Mouse (Mus musculus): ENCODE results near the gene Ppp1r9b. TPM values are rescaled to one million over a fixed set of nuclear protein-coding genes. Genes with fewer than 3 reads are reported as not detected.

Ppp1r9b gene
- polyA plus RNA-seq, 1 experiment from 2014 or later, result 18.2 TPM

- no peak overlapping the region for H3K9ac ChIP-seq
- H3K4me3 ChIP-seq, result no peak overlapping the region
- H3K9me3 ChIP-seq, result no peaks in the 10 kb centered on the region
- ATAC-seq (ENCODE audit: low FRiP score, low read depth), result no peak
- H3K4me2 ChIP-seq (replicated peaks), result no peak overlapping the region
- H3K27ac ChIP-seq, result no peak overlapping the region
- H3K4me1 ChIP-seq, result peaks cover 39% of the 10 kb centered on the region
- no peaks in the 10 kb centered on the region for H3K27me3 ChIP-seq (replicated peaks)
- H3K36me3 ChIP-seq, result peaks cover 87% of the 10 kb centered on the region
- WGBS, result 89% methylated on average over 21 of the region's 21 CpGs
These were observed 10.9 kb downstream of the Ppp1r9b start for GRCm38 (mm10) chr11:95001584-95002347.

- H3K36me3 ChIP-seq, result peaks cover 78% of the 10 kb centered on the region
- H3K27me3 ChIP-seq (replicated peaks), result no peaks in the 10 kb centered on the region
- no peaks in the 10 kb centered on the region for H3K9me3 ChIP-seq
- ATAC-seq (ENCODE audit: low FRiP score, low read depth), result no peak
- no peak overlapping the region for H3K4me3 ChIP-seq
- peaks cover 47% of the 10 kb centered on the region for H3K4me1 ChIP-seq
- H3K4me2 ChIP-seq (replicated peaks), result no peak overlapping the region
- no peak overlapping the region for H3K27ac ChIP-seq
- 95% methylated on average over 8 of the region's 8 CpGs for WGBS
- H3K9ac ChIP-seq, result no peak overlapping the region
These were observed 11.9 kb downstream of the Ppp1r9b start for GRCm38 (mm10) chr11:95002705-95003104.

DNA sequence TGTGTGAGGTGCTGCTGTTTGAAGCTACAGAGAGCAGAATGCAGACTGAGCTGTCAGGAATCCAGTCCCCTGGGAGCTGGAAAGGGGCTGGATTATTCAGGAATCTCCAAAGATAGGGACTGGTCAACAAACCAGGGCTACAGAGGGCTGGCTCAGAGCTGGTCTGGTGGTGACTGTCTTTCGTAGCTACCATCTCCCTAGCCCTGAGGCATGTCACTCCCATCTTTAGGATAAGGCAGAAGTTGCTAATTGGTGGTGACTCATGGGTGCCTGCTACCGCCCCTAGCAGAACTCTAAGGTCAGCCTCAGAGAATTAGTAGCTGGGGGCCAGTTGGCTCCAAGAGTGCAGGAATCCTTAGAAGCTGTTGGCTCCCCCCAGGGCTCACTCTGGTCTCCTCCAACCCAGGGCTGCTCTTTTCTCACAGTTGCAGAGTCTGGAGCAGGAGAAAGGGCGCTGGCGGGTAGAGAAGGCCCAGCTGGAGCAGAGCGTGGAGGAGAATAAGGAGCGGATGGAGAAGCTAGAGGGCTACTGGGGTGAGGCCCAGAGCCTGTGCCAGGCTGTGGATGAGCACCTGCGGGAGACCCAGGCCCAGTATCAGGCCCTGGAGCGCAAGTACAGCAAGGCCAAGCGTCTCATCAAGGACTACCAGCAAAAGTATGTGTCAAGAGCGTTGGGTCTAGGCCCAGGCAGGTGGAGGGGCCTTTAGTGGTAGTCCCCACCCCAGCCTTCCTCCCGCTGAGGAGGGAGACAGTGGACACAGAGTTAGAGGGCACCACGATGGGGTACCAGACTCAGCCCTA, 13.5 kb downstream of the Ppp1r9b start:
- Histone ChIP-seq H3K27me3 (replicated peaks) (no peaks in the 10 kb centered on the region), H3K9me3 (no peaks in the 10 kb centered on the region), H3K36me3 (peaks cover 61% of the 10 kb centered on the region), H3K27ac (no peak overlapping the region), H3K4me3 (no peak overlapping the region), H3K9ac (no peak overlapping the region), H3K4me2 (replicated peaks) (no peak overlapping the region), H3K4me1 (peaks cover 58% of the 10 kb centered on the region)
- no peak for ATAC-seq (ENCODE audit: low FRiP score, low read depth)
- 89% methylated on average over 12 of the region's 12 CpGs for WGBS

- no peak overlapping the region for H3K4me2 ChIP-seq (replicated peaks)
- peaks cover 56% of the 10 kb centered on the region for H3K36me3 ChIP-seq
- WGBS, result 71% methylated on average over 6 of the region's 6 CpGs
- H3K9me3 ChIP-seq, result no peaks in the 10 kb centered on the region
- no peak overlapping the region for H3K4me3 ChIP-seq
- no peak overlapping the region for H3K9ac ChIP-seq
- ATAC-seq (ENCODE audit: low FRiP score, low read depth), result no peak
- no peak overlapping the region for H3K27ac ChIP-seq
- H3K27me3 ChIP-seq (replicated peaks), result no peaks in the 10 kb centered on the region
- H3K4me1 ChIP-seq, result peaks cover 55% of the 10 kb centered on the region
These were observed 14.0 kb downstream of the Ppp1r9b start for GRCm38 (mm10) chr11:95004937-95005198.

DNA sequence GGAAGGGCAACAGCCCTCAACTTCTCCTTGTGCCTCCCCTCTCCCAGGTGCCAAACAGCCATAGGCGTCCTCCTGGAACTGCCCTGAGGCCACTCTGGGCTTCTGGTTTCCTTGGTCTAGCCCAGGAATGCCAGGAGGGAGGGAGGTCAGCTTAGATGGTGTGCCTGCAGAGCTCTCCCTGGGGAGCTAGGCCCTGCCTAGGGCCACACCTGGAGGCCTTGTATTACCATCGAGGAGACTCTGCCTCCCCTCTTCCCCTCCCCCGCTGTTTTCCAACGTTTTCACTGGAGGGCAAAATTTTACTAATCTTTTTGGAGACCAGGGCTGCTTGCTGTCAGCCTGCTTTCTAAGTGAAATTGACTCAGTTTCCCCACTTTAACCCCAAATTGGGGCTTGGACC, 15.2 kb downstream of the Ppp1r9b start:
- Histone ChIP-seq H3K4me3 (peak overlapping the region; percentile 28; the same call in 1 of the 2 replicates), H3K4me2 (replicated peaks) (peak overlapping the region; percentile 70), H3K4me1 (peaks cover 44% of the 10 kb centered on the region), H3K27ac (peak overlapping the region; percentile 16; the same call in 1 of the 2 replicates), H3K27me3 (replicated peaks) (no peaks in the 10 kb centered on the region), H3K9ac (0 out of 2 replicates have a peak overlapping the region, but pooled peaks have one; percentile 53), H3K36me3 (peaks cover 48% of the 10 kb centered on the region), H3K9me3 (no peaks in the 10 kb centered on the region)
- 37% methylated on average over 4 of the region's 4 CpGs for WGBS
- ATAC-seq (ENCODE audit: low FRiP score, low read depth), result no peak

DNA sequence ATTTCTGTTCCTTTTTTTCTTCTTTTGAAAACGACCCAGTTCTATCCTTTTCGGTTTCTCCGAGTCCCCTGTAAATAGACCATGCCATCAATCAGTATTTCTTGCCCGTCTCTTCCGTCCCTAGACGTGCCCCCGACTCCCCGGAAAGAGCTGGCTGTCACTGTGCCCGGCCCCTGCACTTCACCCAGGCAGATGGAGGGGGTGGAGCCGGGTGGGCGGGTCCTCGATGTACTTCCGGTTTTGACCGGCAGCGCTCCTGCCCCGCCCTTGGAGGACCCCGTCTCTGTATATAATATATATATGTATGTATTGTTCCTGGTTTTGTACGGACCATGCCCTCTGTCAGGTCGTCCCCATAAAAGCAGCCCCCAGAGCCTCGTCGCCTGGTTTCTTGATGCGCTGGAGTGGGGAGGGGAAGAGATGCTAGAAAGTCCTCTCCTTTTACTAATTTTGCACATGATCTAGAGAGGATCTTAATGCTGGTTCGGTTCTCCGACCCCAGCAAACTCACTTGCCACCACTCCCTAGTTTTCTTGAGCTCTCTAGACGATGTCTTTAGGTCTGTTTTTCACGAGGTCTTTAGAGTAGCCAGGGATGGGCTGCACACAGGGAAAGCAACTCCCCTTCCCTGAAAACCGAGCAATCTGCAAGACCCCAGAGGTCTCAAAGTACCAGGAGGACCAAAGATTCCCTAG, 15.8 kb downstream of the Ppp1r9b start:
- H3K4me1 ChIP-seq, result peaks cover 42% of the 10 kb centered on the region
- WGBS, result 2% methylated on average over 27 of the region's 27 CpGs
- peak; percentile 46 for ATAC-seq (ENCODE audit: low FRiP score, low read depth)

GRCm38 (mm10) chr11:95007418-95007817, 16.6 kb downstream of the Ppp1r9b start:
- H3K9ac ChIP-seq, result no peak overlapping the region; the same call in 1 of the 2 replicates
- ATAC-seq (ENCODE audit: low FRiP score, low read depth), result no peak
- no peaks in the 10 kb centered on the region for H3K9me3 ChIP-seq
- 86% methylated on average over 3 of the region's 3 CpGs for WGBS
- H3K36me3 ChIP-seq, result peaks cover 36% of the 10 kb centered on the region
- H3K27me3 ChIP-seq (replicated peaks), result no peaks in the 10 kb centered on the region
- H3K4me2 ChIP-seq (replicated peaks), result peak overlapping the region; percentile 70
- 0 out of 2 replicates have a peak overlapping the region, but pooled peaks have one; percentile 12 for H3K27ac ChIP-seq
- peaks cover 47% of the 10 kb centered on the region for H3K4me1 ChIP-seq
- no peak overlapping the region for H3K4me3 ChIP-seq

More for the DNA sequence above, 15.8 kb downstream of the Ppp1r9b start:
- no peaks in the 10 kb centered on the region for H3K9me3 ChIP-seq
- H3K27ac ChIP-seq, result peak overlapping the region; percentile 16; the same call in 1 of the 2 replicates
- H3K9ac ChIP-seq, result peak overlapping the region; percentile 53
- H3K4me3 ChIP-seq, result peak overlapping the region; percentile 28
- H3K36me3 ChIP-seq, result peaks cover 44% of the 10 kb centered on the region
- peak overlapping the region; percentile 70 for H3K4me2 ChIP-seq (replicated peaks)
- H3K27me3 ChIP-seq (replicated peaks), result no peaks in the 10 kb centered on the region

DNA sequence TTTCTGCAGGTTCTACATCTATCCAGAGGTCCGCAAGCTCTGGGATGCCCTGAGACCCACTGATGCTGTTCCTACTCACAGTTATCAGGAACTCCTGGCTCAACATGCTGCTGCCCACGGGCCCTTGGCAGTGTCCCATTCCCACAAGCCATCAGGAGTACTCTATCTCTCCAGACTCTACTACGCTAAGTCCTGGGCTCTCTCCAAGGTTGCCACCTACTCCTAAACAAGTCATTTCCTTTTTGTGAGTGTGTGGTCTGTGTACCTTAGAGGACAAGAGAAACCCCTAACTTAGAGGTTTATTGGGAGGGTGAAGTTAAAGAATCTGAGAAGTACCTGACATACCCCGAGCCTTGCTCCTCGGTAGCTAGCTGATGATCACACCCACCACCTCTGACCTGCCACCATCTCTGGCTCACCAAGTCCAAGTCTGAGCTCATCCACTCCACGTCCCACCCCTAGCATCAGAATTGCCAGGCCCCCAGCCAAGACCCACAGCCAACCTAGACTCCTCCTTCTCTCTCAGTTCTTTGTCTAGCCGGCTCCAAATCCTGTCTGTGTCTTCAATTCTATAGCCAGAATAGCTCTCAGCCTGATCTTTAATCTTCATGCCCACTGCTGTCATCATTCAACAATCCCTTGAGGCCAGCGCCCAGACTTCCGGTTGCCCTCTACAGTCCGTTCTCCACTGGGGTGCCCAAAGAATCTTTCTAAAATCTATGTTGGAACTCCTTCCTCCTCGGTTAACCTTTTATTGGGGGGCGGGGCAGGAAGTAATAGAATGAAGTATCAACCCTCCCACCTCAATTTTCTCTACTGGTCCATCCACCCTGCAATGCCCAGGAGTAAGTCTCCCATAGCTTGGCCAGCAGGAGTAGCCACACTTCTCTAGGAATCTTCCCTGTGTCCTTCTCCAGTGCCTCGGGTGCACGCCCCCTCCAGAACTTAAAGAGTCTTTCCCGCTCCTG, 18.1 kb downstream of the Ppp1r9b start:
- H3K36me3 ChIP-seq, result peaks cover 25% of the 10 kb centered on the region
- H3K4me1 ChIP-seq, result peaks cover 57% of the 10 kb centered on the region
- H3K4me3 ChIP-seq, result peak overlapping the region; percentile 80
- H3K9me3 ChIP-seq, result no peaks in the 10 kb centered on the region
- no peaks in the 10 kb centered on the region for H3K27me3 ChIP-seq (replicated peaks)
- ATAC-seq (ENCODE audit: low FRiP score, low read depth), result 0 out of 2 replicates have a peak, but pooled peaks have one; percentile 2
- 36% methylated on average over 15 of the region's 15 CpGs for WGBS
- H3K4me2 ChIP-seq (replicated peaks), result peak overlapping the region; percentile 78
- H3K9ac ChIP-seq, result peak overlapping the region; percentile 88
- peak overlapping the region; percentile 93 for H3K27ac ChIP-seq

DNA sequence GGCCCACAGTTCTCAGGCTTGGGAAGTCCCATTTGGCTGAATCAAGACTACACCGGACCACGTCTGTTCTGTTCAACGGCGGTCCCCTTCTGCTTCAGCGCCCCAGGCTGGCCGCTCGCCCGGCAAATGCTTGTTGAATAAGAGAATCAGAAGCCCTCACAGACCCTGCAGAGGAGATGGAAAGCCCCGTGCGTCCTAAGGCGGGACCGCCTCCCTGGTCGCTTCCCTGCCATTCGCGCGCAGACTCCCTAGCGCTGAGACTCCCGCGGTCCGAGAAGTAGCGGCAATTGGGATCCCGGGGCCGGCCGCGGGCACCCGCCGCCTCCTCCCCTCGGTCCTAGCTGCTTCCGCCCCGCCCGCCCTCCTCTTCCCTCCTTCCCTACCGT, 18.8 kb downstream of the Ppp1r9b start, which contains the start of gene Samd14:
Samd14 (plus strand) TSS at position 251 of the 386 bp plus-strand sequence.
- Histone ChIP-seq H3K27ac (peak within 1 kb of the TSS; percentile 93), H3K4me1 (peaks cover 58% of the 10 kb centered on the region), H3K4me2 (replicated peaks) (peak within 1 kb of the TSS; percentile 78), H3K4me3 (peak within 1 kb of the TSS; percentile 80), H3K36me3 (peaks cover 25% of the 10 kb centered on the region), H3K27me3 (replicated peaks) (no peaks in the 10 kb centered on the region), H3K9ac (peak within 1 kb of the TSS; percentile 88), H3K9me3 (no peaks in the 10 kb centered on the region)
- under 1% methylated on average over 29 of the region's 32 CpGs for WGBS
- ATAC-seq (ENCODE audit: low FRiP score, low read depth), result peak; percentile 59

- H3K36me3 ChIP-seq, result peaks cover 25% of the 10 kb centered on the region
- ATAC-seq (ENCODE audit: low FRiP score, low read depth), result peak; percentile 41
- H3K9ac ChIP-seq, result peak overlapping the region; percentile 88
- H3K9me3 ChIP-seq, result no peaks in the 10 kb centered on the region
- peak overlapping the region; percentile 78 for H3K4me2 ChIP-seq (replicated peaks)
- under 1% methylated on average over 34 of the region's 40 CpGs for WGBS
- H3K4me1 ChIP-seq, result peaks cover 59% of the 10 kb centered on the region
- no peaks in the 10 kb centered on the region for H3K27me3 ChIP-seq (replicated peaks)
- H3K27ac ChIP-seq, result peak overlapping the region; percentile 93
- peak overlapping the region; percentile 80 for H3K4me3 ChIP-seq
These were observed 19.4 kb downstream of the Ppp1r9b start for GRCm38 (mm10) chr11:95010141-95010739.
